Mouse (Mus musculus): ENCODE data around the gene Mrgpra1. TPM values are rescaled to one million over a fixed set of nuclear protein-coding genes. Genes with fewer than 3 reads are reported as not detected.
"Not testable (repeated sequence)": the region's sequence is repeated elsewhere in the genome, so short reads cannot be mapped to it uniquely, and the experiment has no call there.

Gene Mrgpra1
- polyA plus RNA-seq (2015; fragmentation: Nextera tagmentation; extraction: Ambion mirVana), result not detected in 2 replicates

GRCm38 (mm10) chr7:47354140-47354539 lies at the start of gene Mrgpra1:
Mrgpra1 (minus strand) TSS chr7:47354240.
- no peaks in the 10 kb centered on the region for H3K36me3 ChIP-seq (ENCODE audit: poor library complexity, severe bottlenecking)
- no peaks in the 10 kb centered on the region for H3K4me1 ChIP-seq
- no peak within 1 kb of the TSS for H3K4me3 ChIP-seq
- no peak within 1 kb of the TSS for H3K9ac ChIP-seq
- WGBS, result 74% methylated on average over 1 of the region's 1 CpGs
- H3K27ac ChIP-seq, result no peak within 1 kb of the TSS
- ATAC-seq, result no peak
- peaks cover 33% of the 10 kb centered on the region for H3K9me3 ChIP-seq (replicated peaks)
- no peak within 1 kb of the TSS for H3K4me2 ChIP-seq
- H3K27me3 ChIP-seq, result no peaks in the 10 kb centered on the region

- Histone ChIP-seq H3K4me2 (no peak overlapping the region), H3K27me3 (no peaks in the 10 kb centered on the region), H3K9ac (no peak overlapping the region), H3K27ac (no peak overlapping the region), H3K4me1 (no peaks in the 10 kb centered on the region), H3K4me3 (no peak overlapping the region), H3K9me3 (replicated peaks) (peaks cover 13% of the 10 kb centered on the region), H3K36me3 (ENCODE audit: poor library complexity, severe bottlenecking) (no peaks in the 10 kb centered on the region)
- no peak for ATAC-seq
Measured at GRCm38 (mm10) chr7:47401125-47401524, 47.1 kb upstream of the Mrgpra1 start.

GRCm38 (mm10) chr7:47348421-47348820 lies 5.6 kb downstream of the Mrgpra1 start:
- no peak overlapping the region for H3K9ac ChIP-seq
- peaks cover 44% of the 10 kb centered on the region for H3K9me3 ChIP-seq (replicated peaks)
- no peak overlapping the region for H3K27ac ChIP-seq
- no peak overlapping the region for H3K4me3 ChIP-seq
- no peak for ATAC-seq
- H3K27me3 ChIP-seq, result no peaks in the 10 kb centered on the region
- no peaks in the 10 kb centered on the region for H3K4me1 ChIP-seq
- no peak overlapping the region for H3K4me2 ChIP-seq
- 77% methylated on average over 3 of the region's 3 CpGs for WGBS
- H3K36me3 ChIP-seq (ENCODE audit: poor library complexity, severe bottlenecking), result no peaks in the 10 kb centered on the region

DNA sequence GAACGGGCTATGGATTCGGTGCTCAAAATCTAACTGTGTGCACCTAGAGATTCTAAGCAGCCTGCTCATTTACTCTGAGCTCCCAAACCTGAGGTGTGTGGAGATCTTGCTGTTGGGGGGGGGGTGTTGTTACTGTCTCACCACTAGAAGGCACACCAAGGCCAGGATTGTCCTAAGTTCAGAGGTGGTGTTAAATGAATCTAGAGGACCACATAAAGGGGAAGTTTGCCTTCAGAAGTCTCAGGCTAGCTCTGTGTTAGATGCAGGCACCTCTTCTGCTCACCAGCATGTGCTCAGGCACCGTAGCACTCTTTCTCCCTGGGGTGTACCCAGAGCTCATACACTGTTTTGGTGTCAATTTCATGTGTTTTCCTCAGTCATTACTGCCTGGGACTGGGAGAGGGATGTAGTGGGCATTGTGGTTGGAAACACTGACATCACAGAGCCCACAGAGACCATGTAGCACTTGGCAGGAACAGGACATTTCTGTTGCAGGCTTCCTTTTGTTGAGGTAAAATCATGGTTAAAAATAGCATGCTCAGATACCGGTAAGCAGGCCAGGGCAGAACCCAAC lies 8.0 kb downstream of the Mrgpra1 start:
- no peak overlapping the region for H3K4me3 ChIP-seq
- 87% methylated on average over 4 of the region's 4 CpGs for WGBS
- H3K27ac ChIP-seq, result no peak overlapping the region
- peaks cover 50% of the 10 kb centered on the region for H3K9me3 ChIP-seq (replicated peaks)
- no peak overlapping the region for H3K9ac ChIP-seq
- no peaks in the 10 kb centered on the region for H3K36me3 ChIP-seq (ENCODE audit: poor library complexity, severe bottlenecking)
- H3K4me1 ChIP-seq, result no peaks in the 10 kb centered on the region
- no peak for ATAC-seq
- no peak overlapping the region for H3K4me2 ChIP-seq
- H3K27me3 ChIP-seq, result no peaks in the 10 kb centered on the region

- H3K4me1 ChIP-seq; ATAC-seq; H3K4me3 ChIP-seq; H3K9ac ChIP-seq; H3K36me3 ChIP-seq (ENCODE audit: poor library complexity, severe bottlenecking); H3K27me3 ChIP-seq; H3K4me2 ChIP-seq; H3K27ac ChIP-seq: not testable (repeated sequence)
- WGBS, result 80% methylated on average over 3 of the region's 3 CpGs
- peaks cover 44% of the 10 kb centered on the region for H3K9me3 ChIP-seq (replicated peaks)
Measured at GRCm38 (mm10) chr7:47341887-47342286, 12.2 kb downstream of the Mrgpra1 start.

DNA sequence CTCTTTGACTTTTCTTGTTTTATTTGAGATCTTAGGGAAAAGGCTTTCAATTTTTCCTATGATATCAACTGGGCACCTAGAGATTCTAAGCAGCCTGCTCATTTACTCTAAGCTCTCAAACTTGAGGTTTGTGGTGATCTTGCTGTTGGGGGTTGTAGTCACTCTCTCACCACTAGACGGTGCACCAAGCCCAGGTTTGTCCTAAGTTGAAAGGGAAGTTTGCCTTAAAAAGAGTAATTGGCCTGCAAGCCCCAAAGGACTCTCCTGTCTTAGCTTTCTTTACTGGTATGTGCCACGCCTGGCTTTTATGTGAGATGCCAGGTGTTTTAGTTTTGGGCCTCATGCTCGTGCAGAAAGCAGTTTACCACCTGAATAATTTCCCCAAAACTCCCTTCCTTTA lies 12.7 kb downstream of the Mrgpra1 start:
- not testable (repeated sequence) for H3K27me3 ChIP-seq; H3K4me3 ChIP-seq; H3K27ac ChIP-seq; H3K9ac ChIP-seq; H3K36me3 ChIP-seq (ENCODE audit: poor library complexity, severe bottlenecking); ATAC-seq; H3K4me2 ChIP-seq; H3K4me1 ChIP-seq
- peaks cover 41% of the 10 kb centered on the region for H3K9me3 ChIP-seq (replicated peaks)
- WGBS, result 81% methylated on average over 3 of the region's 3 CpGs

GRCm38 (mm10) chr7:47318299-47318698 lies 35.7 kb downstream of the Mrgpra1 start:
- no peak overlapping the region for H3K4me2 ChIP-seq
- no peaks in the 10 kb centered on the region for H3K36me3 ChIP-seq (ENCODE audit: poor library complexity, severe bottlenecking)
- H3K27ac ChIP-seq, result no peak overlapping the region
- WGBS, result 58% methylated on average over 1 of the region's 1 CpGs
- peaks cover 47% of the 10 kb centered on the region for H3K9me3 ChIP-seq (replicated peaks)
- ATAC-seq, result no peak
- H3K27me3 ChIP-seq, result no peaks in the 10 kb centered on the region
- H3K4me1 ChIP-seq, result no peaks in the 10 kb centered on the region
- H3K4me3 ChIP-seq, result no peak overlapping the region
- H3K9ac ChIP-seq, result no peak overlapping the region

DNA sequence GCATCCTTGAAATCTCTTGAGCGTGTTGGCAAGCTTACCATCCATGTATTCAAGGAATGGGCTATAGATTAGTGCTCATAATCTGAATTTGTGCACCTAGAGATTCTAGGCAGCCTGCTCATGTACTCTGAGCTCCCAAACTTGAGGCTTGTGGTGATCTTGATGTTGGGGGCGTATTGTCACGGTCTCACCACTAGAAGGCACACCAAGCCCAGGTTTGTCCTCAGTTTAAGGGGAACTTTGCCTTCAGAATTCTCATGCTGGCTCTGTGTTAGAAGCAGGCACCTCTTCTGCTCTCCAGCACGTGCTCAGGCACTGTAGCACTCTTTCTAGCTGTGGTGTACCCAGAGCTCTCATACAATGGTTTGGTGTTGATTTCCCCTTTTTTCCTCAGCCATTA lies 41.8 kb downstream of the Mrgpra1 start:
- peaks cover 41% of the 10 kb centered on the region for H3K9me3 ChIP-seq (replicated peaks)
- H3K36me3 ChIP-seq (ENCODE audit: poor library complexity, severe bottlenecking), result no peaks in the 10 kb centered on the region
- no peaks in the 10 kb centered on the region for H3K27me3 ChIP-seq
- no peak overlapping the region for H3K4me3 ChIP-seq
- no peaks in the 10 kb centered on the region for H3K4me1 ChIP-seq
- 43% methylated on average over 4 of the region's 4 CpGs for WGBS
- H3K27ac ChIP-seq, result no peak overlapping the region
- H3K9ac ChIP-seq, result no peak overlapping the region
- ATAC-seq, result no peak
- H3K4me2 ChIP-seq, result no peak overlapping the region

GRCm38 (mm10) chr7:47309855-47310254 lies 44.2 kb downstream of the Mrgpra1 start:
- H3K4me3 ChIP-seq, result no peak overlapping the region
- H3K4me2 ChIP-seq, result no peak overlapping the region
- H3K27me3 ChIP-seq, result no peaks in the 10 kb centered on the region
- no peak overlapping the region for H3K27ac ChIP-seq
- no peak for ATAC-seq
- H3K9me3 ChIP-seq (replicated peaks), result peaks cover 34% of the 10 kb centered on the region
- H3K9ac ChIP-seq, result no peak overlapping the region
- H3K36me3 ChIP-seq (ENCODE audit: poor library complexity, severe bottlenecking), result no peaks in the 10 kb centered on the region
- WGBS, result 88% methylated on average over 10 of the region's 10 CpGs
- H3K4me1 ChIP-seq, result no peaks in the 10 kb centered on the region

DNA sequence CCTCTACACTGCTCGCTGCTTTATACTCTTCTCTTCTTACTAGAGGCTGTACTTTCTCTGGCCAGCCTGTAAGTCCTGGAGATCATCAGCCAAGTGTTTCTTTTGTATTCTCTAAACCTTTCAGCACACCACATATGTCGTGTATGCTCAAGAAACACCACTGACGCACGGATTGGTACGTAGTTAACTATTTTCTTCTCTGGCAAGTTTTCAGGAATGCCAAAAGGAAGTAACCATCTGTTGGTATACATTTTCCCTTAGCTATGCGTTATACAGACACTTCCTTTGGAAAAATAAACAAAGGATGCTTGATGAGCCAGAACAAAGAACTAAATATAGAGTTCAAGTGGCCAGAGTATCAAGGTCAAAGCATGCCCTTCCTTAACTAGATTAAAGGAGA lies 49.4 kb downstream of the Mrgpra1 start:
- H3K4me3 ChIP-seq; H3K27ac ChIP-seq; H3K4me1 ChIP-seq; ATAC-seq; H3K36me3 ChIP-seq (ENCODE audit: poor library complexity, severe bottlenecking); H3K4me2 ChIP-seq; H3K9ac ChIP-seq; H3K27me3 ChIP-seq; H3K9me3 ChIP-seq (replicated peaks): not testable (repeated sequence)
- 80% methylated on average over 5 of the region's 6 CpGs for WGBS

GRCm38 (mm10) chr7:47299612-47300011 lies 54.4 kb downstream of the Mrgpra1 start:
- not testable (repeated sequence) for H3K4me3 ChIP-seq; H3K4me1 ChIP-seq; H3K27ac ChIP-seq; H3K4me2 ChIP-seq; ATAC-seq; H3K36me3 ChIP-seq (ENCODE audit: poor library complexity, severe bottlenecking); H3K9ac ChIP-seq; H3K27me3 ChIP-seq
- H3K9me3 ChIP-seq (replicated peaks), result peaks cover 21% of the 10 kb centered on the region; the same call in 1 of the 2 replicates

Data from forebrain, embryonic 13.5 days (tissue).